Mouse (Mus musculus): ENCODE results near the gene Amot. TPM values are rescaled to one million over a fixed set of nuclear protein-coding genes. Genes with fewer than 3 reads are reported as not detected.

Amot gene
- polyA plus RNA-seq, 1 experiment from 2014 or later, result 9.9 TPM

DNA sequence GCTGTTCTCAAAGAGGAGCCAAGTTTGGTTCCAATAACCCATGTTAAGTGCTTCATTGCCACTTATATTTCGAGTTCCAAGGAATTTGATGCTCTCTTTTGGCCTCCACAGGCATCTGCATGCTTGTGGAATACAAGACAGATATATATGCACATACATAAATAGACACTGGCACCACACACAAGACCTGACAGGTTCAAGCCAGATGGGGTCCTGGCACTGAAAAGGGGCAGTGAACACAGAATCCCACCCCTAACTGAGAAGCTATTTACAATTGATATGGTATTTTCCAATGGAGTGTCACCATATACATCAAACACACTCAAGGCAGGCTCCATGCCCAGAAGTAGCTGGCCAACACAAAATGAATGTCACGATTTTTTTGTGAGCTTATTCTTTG lies 81.0 kb downstream of the Amot start:
- Histone ChIP-seq H3K4me3 (replicated peaks) (no peak overlapping the region), H3K27me3 (no peaks in the 10 kb centered on the region), H3K9me3 (no peaks in the 10 kb centered on the region), H3K9ac (replicated peaks) (no peak overlapping the region), H3K36me3 (no peaks in the 10 kb centered on the region), H3K27ac (no peak overlapping the region), H3K4me1 (replicated peaks) (no peaks in the 10 kb centered on the region), H3K4me2 (replicated peaks) (no peak overlapping the region)
- WGBS, result 49% methylated on average over 2 of the region's 2 CpGs
- ATAC-seq, result no peak

DNA sequence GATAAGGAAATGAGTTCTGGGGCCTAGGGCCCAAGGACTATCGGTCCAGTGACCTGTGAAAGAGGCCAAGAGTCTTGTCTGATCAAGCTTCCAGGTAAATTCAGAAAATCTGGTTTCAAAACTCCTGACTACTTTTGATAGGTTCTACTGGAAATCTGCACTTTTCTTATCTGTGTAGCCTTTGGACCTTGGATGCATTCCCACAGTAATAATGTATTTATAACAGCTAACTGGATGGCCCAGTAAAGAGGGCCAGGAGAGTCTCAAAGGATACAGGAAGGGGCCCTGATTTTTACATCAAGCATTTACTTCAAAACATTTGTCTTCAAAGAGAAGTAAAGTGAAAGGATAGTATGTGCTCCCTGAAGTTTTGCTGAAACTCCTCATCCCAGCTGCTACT lies 90.7 kb downstream of the Amot start:
- no peak overlapping the region for H3K4me2 ChIP-seq (replicated peaks)

DNA sequence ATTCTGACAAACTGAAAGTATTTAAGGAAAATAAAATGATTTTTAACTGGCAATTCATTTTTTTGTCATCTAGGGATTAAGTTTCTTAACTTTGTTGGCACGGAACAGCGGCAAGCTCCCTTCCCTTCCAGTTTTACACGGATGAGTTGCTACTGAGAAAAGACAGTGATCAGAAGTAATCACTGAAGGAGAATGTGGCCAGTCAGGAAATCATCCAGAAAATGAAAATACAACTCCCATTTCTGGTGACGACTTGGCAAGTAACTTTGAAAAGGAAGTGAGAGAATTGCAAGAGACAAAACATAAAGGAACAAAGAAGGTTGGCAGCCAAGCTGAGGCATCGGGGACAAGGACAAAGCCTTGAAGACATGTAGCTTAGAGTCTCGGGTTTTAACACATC lies 93.6 kb downstream of the Amot start:
- Histone ChIP-seq H3K9ac (replicated peaks) (no peak overlapping the region), H3K27ac (no peak overlapping the region), H3K36me3 (no peaks in the 10 kb centered on the region), H3K4me3 (replicated peaks) (no peak overlapping the region), H3K4me2 (replicated peaks) (no peak overlapping the region), H3K27me3 (no peaks in the 10 kb centered on the region), H3K9me3 (no peaks in the 10 kb centered on the region), H3K4me1 (replicated peaks) (no peaks in the 10 kb centered on the region)
- ATAC-seq, result no peak
- 42% methylated on average over 6 of the region's 6 CpGs for WGBS

More for the DNA sequence above, 90.7 kb downstream of the Amot start:
- Histone ChIP-seq H3K27me3 (no peaks in the 10 kb centered on the region), H3K4me1 (replicated peaks) (no peaks in the 10 kb centered on the region), H3K36me3 (no peaks in the 10 kb centered on the region), H3K9ac (replicated peaks) (no peak overlapping the region), H3K4me3 (replicated peaks) (no peak overlapping the region), H3K9me3 (no peaks in the 10 kb centered on the region), H3K27ac (no peak overlapping the region)
- WGBS, result 72% methylated on average over 1 of the region's 1 CpGs
- ATAC-seq, result no peak

DNA sequence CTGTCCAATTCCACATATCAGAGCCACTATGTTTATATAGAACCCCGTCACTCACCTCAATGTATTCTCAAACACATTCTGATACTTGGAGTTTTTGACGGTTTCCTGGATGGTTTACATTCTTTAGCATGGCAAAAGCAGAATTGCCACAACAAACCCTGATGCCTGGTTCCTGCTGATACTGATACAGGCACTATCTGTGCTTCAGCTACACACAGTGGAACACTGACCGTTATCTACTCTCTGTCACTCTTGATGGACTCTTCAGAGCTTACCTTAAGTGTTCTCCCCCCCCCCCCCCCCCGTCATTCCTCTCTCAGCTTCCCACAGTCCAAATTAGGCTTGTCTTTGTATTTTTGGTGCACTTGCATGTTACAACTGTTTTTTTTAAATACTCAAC lies 98.9 kb downstream of the Amot start:
- Histone ChIP-seq H3K27ac (no peak overlapping the region), H3K4me3 (replicated peaks) (no peak overlapping the region), H3K9ac (replicated peaks) (no peak overlapping the region), H3K27me3 (no peaks in the 10 kb centered on the region), H3K36me3 (no peaks in the 10 kb centered on the region), H3K4me1 (replicated peaks) (no peaks in the 10 kb centered on the region), H3K4me2 (replicated peaks) (no peak overlapping the region), H3K9me3 (no peaks in the 10 kb centered on the region)
- 76% methylated on average over 4 of the region's 4 CpGs for WGBS
- no peak for ATAC-seq

DNA sequence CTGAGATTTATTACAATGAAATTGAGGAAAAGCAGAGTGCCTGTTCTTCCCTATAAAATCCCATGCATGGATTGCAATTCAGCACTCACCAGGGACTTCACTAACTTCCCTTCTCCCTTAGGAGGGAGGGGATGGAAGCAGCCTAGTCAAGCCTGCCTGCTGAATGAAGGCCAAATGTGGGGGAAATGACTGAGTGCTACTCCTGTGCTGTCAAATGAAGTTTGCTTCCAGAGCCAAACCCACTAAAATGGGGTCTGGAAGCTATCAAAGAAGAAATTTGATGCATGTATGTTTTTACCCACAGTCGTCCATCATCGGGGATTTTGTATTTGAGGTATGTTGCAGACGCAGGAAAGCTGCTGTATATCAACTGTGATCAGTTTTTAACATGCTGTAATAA lies 103.1 kb downstream of the Amot start:
- Histone ChIP-seq H3K9me3 (no peaks in the 10 kb centered on the region), H3K4me2 (replicated peaks) (no peak overlapping the region), H3K4me1 (replicated peaks) (no peaks in the 10 kb centered on the region), H3K4me3 (replicated peaks) (no peak overlapping the region), H3K36me3 (no peaks in the 10 kb centered on the region), H3K27me3 (no peaks in the 10 kb centered on the region), H3K9ac (replicated peaks) (no peak overlapping the region), H3K27ac (no peak overlapping the region)
- no peak for ATAC-seq
- 82% methylated on average over 3 of the region's 3 CpGs for WGBS

DNA sequence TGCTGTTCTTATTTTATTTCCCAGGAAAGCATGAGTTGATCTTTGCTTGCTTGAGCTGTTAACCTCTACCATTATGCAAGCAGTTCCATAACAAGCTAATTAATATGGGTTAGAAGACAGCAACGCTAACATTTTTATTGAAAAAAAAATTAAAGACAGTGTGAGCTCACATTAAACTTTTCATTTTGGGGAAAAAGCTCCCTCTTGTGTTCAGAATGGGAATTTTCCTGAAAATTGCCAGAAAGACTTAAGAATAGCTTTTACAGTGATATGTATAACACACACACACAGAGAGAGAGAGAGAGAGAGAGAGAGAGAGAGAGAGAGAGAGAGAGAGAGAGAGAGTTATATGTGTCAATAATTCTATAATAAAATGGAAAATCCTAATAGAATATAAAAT lies 105.7 kb downstream of the Amot start:
- no peaks in the 10 kb centered on the region for H3K4me1 ChIP-seq (replicated peaks)
- no peaks in the 10 kb centered on the region for H3K36me3 ChIP-seq
- H3K4me2 ChIP-seq (replicated peaks), result no peak overlapping the region
- no peak overlapping the region for H3K4me3 ChIP-seq (replicated peaks)
- no peak for ATAC-seq
- H3K9me3 ChIP-seq, result no peaks in the 10 kb centered on the region
- WGBS, result 34% methylated on average over 1 of the region's 1 CpGs
- no peak overlapping the region for H3K9ac ChIP-seq (replicated peaks)
- no peaks in the 10 kb centered on the region for H3K27me3 ChIP-seq
- no peak overlapping the region for H3K27ac ChIP-seq

Other genes with a start within 250 kb of the Amot start
- 0.15 TPM in 1 of 2 replicates, not detected in the other for gene Lhfpl1, start 156.1 kb downstream of the Amot start, polyA plus RNA-seq (2015; fragmentation: Nextera tagmentation; extraction: Ambion mirVana)

Measured in midbrain, embryonic 13.5 days (tissue).